Mouse (Mus musculus): ENCODE data around the gene Als2. TPM values are rescaled to one million over a fixed set of nuclear protein-coding genes. Genes with fewer than 3 reads are reported as not detected.

Als2 gene
- total and polyA plus RNA-seq, 3 experiments: 13.4 to 41.0 (median 25.0) TPM

- H3K4me3 ChIP-seq (replicated peaks in 1 of 3; ENCODE audit: low read depth in 2 of 3, low read length in 2 of 3, poor library complexity in 1 of 3): no peak overlapping the region
- no peak for TF ChIP-seq ELF1 (IDR thresholded peaks at IDR 0.05; ENCODE audit: low read depth, low read length)
- TF ChIP-seq CHD2 (IDR thresholded peaks at IDR 0.05; ENCODE audit: low read length): no peak
- no peak for TF ChIP-seq IRF4 (IDR thresholded peaks at IDR 0.05; ENCODE audit: low read depth, low read length)
- TF ChIP-seq POLR2A (IDR thresholded peaks at IDR 0.05; ENCODE audit: low read depth, low read length): no peak
- TF ChIP-seq MEF2A (IDR thresholded peaks at IDR 0.05; ENCODE audit: borderline replicate concordance, low read depth, low read length): no peak
- no peak for TF ChIP-seq MAFK (IDR thresholded peaks at IDR 0.05; ENCODE audit: insufficient replicate concordance, low read length)
- TF ChIP-seq RCOR1 (conservative IDR thresholded peaks at IDR 0.05; ENCODE audit: low read depth, low read length): no peak
- no peak for TF ChIP-seq RAD21 (IDR thresholded peaks at IDR 0.05; ENCODE audit: low read depth, low read length)
- no peak for TF ChIP-seq BHLHE40 (IDR thresholded peaks at IDR 0.05; ENCODE audit: low read depth, low read length)
- TF ChIP-seq MYC (IDR thresholded peaks at IDR 0.05; ENCODE audit: low read depth, low read length): no peak
- no peak for TF ChIP-seq CTCF (conservative IDR thresholded peaks at IDR 0.05 in 1 of 2, IDR thresholded peaks at IDR 0.05 in 1 of 2; ENCODE audit: low read depth in 2 of 2, low read length in 2 of 2)
- TF ChIP-seq USF2 (conservative IDR thresholded peaks at IDR 0.05; ENCODE audit: low read depth, low read length): no peak
- TF ChIP-seq ZC3H11A (IDR thresholded peaks at IDR 0.05; ENCODE audit: low read depth, low read length): no peak
- TF ChIP-seq MAZ (IDR thresholded peaks at IDR 0.05; ENCODE audit: low read depth, low read length): no peak
- H3K9ac ChIP-seq (ENCODE audit: insufficient read depth, low read depth): no peak overlapping the region
- H3K9me3 ChIP-seq (replicated peaks; ENCODE audit: low read length): no peaks in the 10 kb centered on the region
- peaks cover 0 to 7% of the 10 kb centered on the region in 2 experiments; a peak in 1 of 4 replicates for H3K4me1 ChIP-seq (ENCODE audit: control insufficient read depth in 1 of 2, insufficient read depth in 2 of 2)
- H3K27me3 ChIP-seq (replicated peaks): no peaks in the 10 kb centered on the region
- dilution Hi-C loops (cut with MboI; ENCODE audit: extremely low pct_ligation_motif_present, extremely low pct_unique_long_range_greater_than_20kb, low sequenced_read_pairs): no loop called here
- DNase-seq (ENCODE audit: extremely low read depth): no peak
- in situ Hi-C loops (cut with MboI; ENCODE audit: low pct_ligation_motif_present, low pct_unique_long_range_greater_than_20kb, low sequenced_read_pairs): no loop called here
- no peaks in the 10 kb centered on the region for H3K79me2 ChIP-seq (replicated peaks; ENCODE audit: control insufficient read depth, extremely low read depth, insufficient read depth, poor library complexity, severe bottlenecking)
- no peak overlapping the region for H3K4me2 ChIP-seq (ENCODE audit: insufficient read depth, low read depth, poor library complexity, severe bottlenecking)
- peaks cover 13 to 46% of the 10 kb centered on the region in 2 experiments for H3K36me3 ChIP-seq (replicated peaks in 1 of 2; ENCODE audit: control insufficient read depth in 1 of 2, insufficient read depth in 1 of 2, low read length in 1 of 2)
- H3K27ac ChIP-seq (ENCODE audit: insufficient read depth, low read depth): no peak overlapping the region
These were observed 24.8 kb downstream of the Als2 start for GRCm38 (mm10) chr1:59212076-59212779.

DNA sequence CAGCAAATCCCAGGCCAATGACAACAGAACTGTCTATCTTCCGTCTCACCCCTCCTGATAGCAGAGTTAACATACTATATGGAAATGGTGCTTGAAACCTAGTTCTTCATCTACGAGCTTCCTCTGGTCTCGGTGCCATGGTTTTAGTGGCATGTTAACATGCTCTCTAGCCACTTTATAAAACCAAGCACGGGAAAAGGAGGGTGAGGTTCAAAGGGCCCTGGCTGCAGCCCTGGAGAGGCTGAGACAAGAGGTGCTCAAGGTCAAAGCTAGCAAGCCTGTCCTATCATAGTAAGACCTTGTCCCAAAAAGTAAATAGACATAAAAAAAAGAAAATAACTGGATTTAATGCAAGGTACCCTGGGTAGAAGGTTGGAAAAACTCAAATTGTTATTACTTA is 25.4 kb downstream of the Als2 start:
- TF ChIP-seq ELF1 (IDR thresholded peaks at IDR 0.05; ENCODE audit: low read depth, low read length) (no peak), E2F4 (IDR thresholded peaks at IDR 0.05; ENCODE audit: insufficient replicate concordance, low read depth, low read length) (no peak), HCFC1 (IDR thresholded peaks at IDR 0.05; ENCODE audit: low read depth, low read length) (no peak), MAX (IDR thresholded peaks at IDR 0.05; ENCODE audit: low read length) (no peak), RCOR1 (conservative IDR thresholded peaks at IDR 0.05; ENCODE audit: low read depth, low read length) (no peak), POLR2AphosphoS2 (IDR thresholded peaks at IDR 0.05; ENCODE audit: low read depth, low read length) (no peak), NRF1 (IDR thresholded peaks at IDR 0.05; ENCODE audit: low read depth, low read length) (no peak), SMC3 (IDR thresholded peaks at IDR 0.05; ENCODE audit: low read depth, low read length) (no peak)
- no peak overlapping the region for H3K4me2 ChIP-seq (ENCODE audit: insufficient read depth, low read depth, poor library complexity, severe bottlenecking)
- H3K27me3 ChIP-seq (replicated peaks): no peaks in the 10 kb centered on the region
- no peak overlapping the region for H3K27ac ChIP-seq (ENCODE audit: insufficient read depth, low read depth)
- in situ Hi-C loops (cut with MboI; ENCODE audit: low pct_ligation_motif_present, low pct_unique_long_range_greater_than_20kb, low sequenced_read_pairs) (no loop called here), dilution Hi-C loops (cut with MboI; ENCODE audit: extremely low pct_ligation_motif_present, extremely low pct_unique_long_range_greater_than_20kb, low sequenced_read_pairs) (no loop called here)
- H3K36me3 ChIP-seq (replicated peaks in 1 of 2; ENCODE audit: control insufficient read depth in 1 of 2, insufficient read depth in 1 of 2, low read length in 1 of 2): peaks cover 13 to 47% of the 10 kb centered on the region in 2 experiments
- peaks cover 0 to 10% of the 10 kb centered on the region in 2 experiments; a peak in 1 of 4 replicates for H3K4me1 ChIP-seq (ENCODE audit: control insufficient read depth in 1 of 2, insufficient read depth in 2 of 2)
- DNase-seq (ENCODE audit: extremely low read depth): no peak
- no peaks in the 10 kb centered on the region for H3K79me2 ChIP-seq (replicated peaks; ENCODE audit: control insufficient read depth, extremely low read depth, insufficient read depth, poor library complexity, severe bottlenecking)
- H3K4me3 ChIP-seq (replicated peaks in 1 of 3; ENCODE audit: low read depth in 2 of 3, low read length in 2 of 3, poor library complexity in 1 of 3): no peak overlapping the region
- H3K9me3 ChIP-seq (replicated peaks; ENCODE audit: low read length): no peaks in the 10 kb centered on the region
- H3K9ac ChIP-seq (ENCODE audit: insufficient read depth, low read depth): no peak overlapping the region
